In genomic region chr13:51745862-51746261, GRCm38 (mm10) we compare ENCODE assay signal across 24 mouse cellular contexts. TPM values are rescaled to one million over a fixed set of nuclear protein-coding genes. Genes with fewer than 3 reads are reported as not detected.
DNase-seq lines count a peak whose midpoint lies in the region; ATAC-seq lines count a peak whose summit lies in the region.
"Had no signal": no experiment of that assay in that cellular context is flagged by ENCODE, and none has a peak within 500 bp of the region (broad histone marks: within the 10 kb centered on the region; RNA-seq: fewer than 3 reads in every experiment).

No protein-coding gene starts in this region.

- no peak overlapping the region for H3K4me2 ChIP-seq in heart, embryonic 13.5 days
- no peak overlapping the region for H3K4me2 ChIP-seq in neural tube, embryonic 11.5 days (ENCODE audit: low read depth)
- 0 out of 2 replicates have a peak overlapping the region, but pooled peaks have one; percentile 25 for H3K4me2 ChIP-seq in liver, embryonic 16.5 days (ENCODE audit: low read depth, low read length)
- H3K4me2 ChIP-seq: embryonic facial prominence, embryonic 13.5 days; forebrain, embryonic 13.5 days; hindbrain, embryonic 15.5 days; intestine, embryonic 15.5 days; lung, embryonic 15.5 days; midbrain, embryonic 12.5 days had no signal

- H3K4me3 ChIP-seq in heart, embryonic 13.5 days, result no peak overlapping the region
- H3K4me3 ChIP-seq in neural tube, embryonic 11.5 days (ENCODE audit: low read depth, low read length), result no peak overlapping the region
- H3K4me3 ChIP-seq in liver, embryonic 16.5 days (ENCODE audit: low read depth, low read length), result no peak overlapping the region
- H3K4me3 ChIP-seq: embryonic facial prominence, embryonic 13.5 days; forebrain, embryonic 13.5 days; heart, embryonic 10.5 days; hindbrain, embryonic 15.5 days; intestine, embryonic 15.5 days; lung, embryonic 15.5 days; midbrain, embryonic 12.5 days had no signal

- peaks cover 53% of the 10 kb centered on the region for H3K4me1 ChIP-seq in heart, embryonic 13.5 days
- H3K4me1 ChIP-seq in neural tube, embryonic 11.5 days (ENCODE audit: control insufficient read depth, insufficient read depth, low read length), result no peaks in the 10 kb centered on the region
- H3K4me1 ChIP-seq in liver, embryonic 16.5 days (ENCODE audit: control insufficient read depth, low read depth, low read length), result peaks cover 72% of the 10 kb centered on the region

- H3K36me3 ChIP-seq in heart, embryonic 13.5 days, result no peaks in the 10 kb centered on the region
- no peaks in the 10 kb centered on the region for H3K36me3 ChIP-seq in neural tube, embryonic 11.5 days (ENCODE audit: control insufficient read depth, insufficient read depth, low read length)
- no peaks in the 10 kb centered on the region for H3K36me3 ChIP-seq in liver, embryonic 16.5 days (ENCODE audit: control insufficient read depth, insufficient read depth)
- H3K36me3 ChIP-seq: embryonic facial prominence, embryonic 13.5 days; heart, embryonic 10.5 days; hindbrain, embryonic 15.5 days; intestine, embryonic 15.5 days; lung, embryonic 15.5 days; midbrain, embryonic 12.5 days had no signal

- WGBS in heart, embryonic 13.5 days, result 17% methylated on average over 5 of the region's 5 CpGs
- 57% methylated on average over 5 of the region's 5 CpGs for WGBS in neural tube, embryonic 11.5 days
- 27% methylated on average over 5 of the region's 5 CpGs for WGBS in liver, embryonic 16.5 days (ENCODE audit: insufficient replicate concordance)

- intact Hi-C loops in heart, postnatal 14 days (cut with DNase I), result no loop called here
- intact Hi-C loops in left cerebral cortex, postnatal 25 days (cut with DNase I), result no loop called here

- DNase-seq in heart, postnatal 14 days, result no peak
- DNase-seq in neural tube, embryonic 11.5 days (ENCODE audit: low spot score), result no peak
- no peak for DNase-seq in neural tube, embryonic 10.5 days (ENCODE audit: extremely low spot score, low spot score)
- DNase-seq in ovary, adult 18-20 months (ENCODE audit: low spot score), result no peak
- no peak for DNase-seq in left cerebral cortex, postnatal 25 days (ENCODE audit: low spot score in 2 of 2)
- DNase-seq: cerebellum, adult 2 months; cerebellum, postnatal 25 days; embryo, embryonic 11 days; heart, postnatal 36 days; kidney, adult 8-10 months; kidney, postnatal 10 days; lung, postnatal 4 days; thymus, postnatal 25 days had no signal

- peak overlapping the region; percentile 5; the same call in 1 of the 2 replicates for H3K9ac ChIP-seq in heart, embryonic 13.5 days
- H3K9ac ChIP-seq in neural tube, embryonic 11.5 days (ENCODE audit: low read length), result no peak overlapping the region
- peak overlapping the region; percentile 7; the same call in 1 of the 2 replicates for H3K9ac ChIP-seq in liver, embryonic 16.5 days (ENCODE audit: low read depth, low read length)
- H3K9ac ChIP-seq: embryonic facial prominence, embryonic 13.5 days; forebrain, embryonic 13.5 days; hindbrain, embryonic 15.5 days; intestine, embryonic 15.5 days; lung, embryonic 15.5 days; midbrain, embryonic 12.5 days had no signal

- H3K9me3 ChIP-seq in heart, embryonic 13.5 days, result no peaks in the 10 kb centered on the region
- H3K9me3 ChIP-seq in neural tube, embryonic 11.5 days (ENCODE audit: control insufficient read depth, low read length), result no peaks in the 10 kb centered on the region
- no peaks in the 10 kb centered on the region for H3K9me3 ChIP-seq in liver, embryonic 16.5 days (replicated peaks; ENCODE audit: control insufficient read depth, low read length)
- H3K9me3 ChIP-seq: embryonic facial prominence, embryonic 13.5 days; forebrain, embryonic 13.5 days; heart, embryonic 10.5 days; hindbrain, embryonic 15.5 days; intestine, embryonic 15.5 days; lung, embryonic 15.5 days; midbrain, embryonic 12.5 days had no signal

- H3K27ac ChIP-seq in heart, embryonic 13.5 days (replicated peaks), result 0 out of 2 replicates have a peak overlapping the region, but pooled peaks have one; percentile 24
- 0 out of 2 replicates have a peak overlapping the region, but pooled peaks have one; percentile 29 for H3K27ac ChIP-seq in neural tube, embryonic 11.5 days (ENCODE audit: low read depth, low read length)
- peak overlapping the region; percentile 59 for H3K27ac ChIP-seq in liver, embryonic 16.5 days (ENCODE audit: low read length)
- H3K27ac ChIP-seq: embryonic facial prominence, embryonic 13.5 days; forebrain, embryonic 13.5 days; hindbrain, embryonic 15.5 days; intestine, embryonic 15.5 days; lung, embryonic 15.5 days; midbrain, embryonic 12.5 days had no signal

- H3K27me3 ChIP-seq in heart, embryonic 13.5 days (replicated peaks), result no peaks in the 10 kb centered on the region
- no peaks in the 10 kb centered on the region for H3K27me3 ChIP-seq in neural tube, embryonic 11.5 days (ENCODE audit: control insufficient read depth, insufficient read depth, low read length)
- no peaks in the 10 kb centered on the region for H3K27me3 ChIP-seq in liver, embryonic 16.5 days (ENCODE audit: control insufficient read depth, insufficient read depth, low read depth, low read length)
- H3K27me3 ChIP-seq: embryonic facial prominence, embryonic 13.5 days; forebrain, embryonic 13.5 days; hindbrain, embryonic 15.5 days; intestine, embryonic 15.5 days; lung, embryonic 15.5 days; midbrain, embryonic 12.5 days; Patski had no signal

- no peak for ATAC-seq in heart, embryonic 13.5 days (ENCODE audit: extremely low read depth, insufficient number of reproducible peaks, low FRiP score, low TSS enrichment)
- no peak for ATAC-seq in neural tube, embryonic 11.5 days (ENCODE audit: insufficient read depth, low FRiP score, low TSS enrichment)
- ATAC-seq in erythroblast, adult 5-6 weeks (replicated peaks; ENCODE audit: low FRiP score, poor library complexity, severe bottlenecking), result 0 out of 2 replicates have a peak, but pooled peaks have one; percentile 14
- peak; percentile 47 for ATAC-seq in liver, embryonic 16.5 days (ENCODE audit: low read depth)
- ATAC-seq: forebrain, embryonic 13.5 days; intestine, embryonic 15.5 days; Patski had no signal

RNA-seq across cellular contexts. Expression of gene Sema4d, which starts 47.7 kb away (rescaled TPM):
- polyA plus RNA-seq in heart, embryonic 13.5 days (2015; fragmentation: Nextera tagmentation; extraction: Ambion mirVana), result 13.0 and 13.9 TPM in 2 replicates
- total RNA-seq in heart, postnatal 14 days (2021), result 10 to 100 TPM; 78.3 to 78.4 TPM
- 6.7 and 7.4 TPM in 2 replicates for polyA plus RNA-seq in neural tube, embryonic 11.5 days (2014; fragmentation: Nextera tagmentation; extraction: Ambion mirVana)
- total RNA-seq in erythroblast, adult 5-6 weeks (2015; ENCODE audit: low replicate concordance), result 14.8 and 18.8 TPM in 2 replicates
- 6.5 and 7.1 TPM in 2 replicates for total RNA-seq in erythroblast, adult 5-6 weeks (2017; ENCODE audit: low replicate concordance)
- 3.7 and 4.1 TPM in 2 replicates for polyA plus RNA-seq in liver, embryonic 16.5 days (2015; fragmentation: Nextera tagmentation; extraction: Ambion mirVana)
- 10 to 100 TPM; 86.3 to 97.1 TPM for total RNA-seq in left cerebral cortex, postnatal 25 days (2021)

Comparison
In these comparisons a context has a peak if more than half of its experiments do, and no peak if none do; other contexts are left out.
1. ATAC-seq: peak in erythroblast, adult 5-6 weeks (single experiment) and liver, embryonic 16.5 days (single experiment); none in heart, embryonic 13.5 days (single experiment) and neural tube, embryonic 11.5 days (single experiment).
2. RNA of gene Sema4d, which starts 47.7 kb away (total RNA-seq): 86.3 to 97.1 TPM in left cerebral cortex, postnatal 25 days and 78.3 to 78.4 TPM in heart, postnatal 14 days; 6.5 to 18.8 TPM in erythroblast, adult 5-6 weeks; every median in the first group is over 4 times any median in the second.
3. Peak in every context shown above with its lines, with median percentiles within 50 percentile points of each other: H3K27ac ChIP-seq.